Mouse (Mus musculus) urinary bladder, postnatal 4 days (tissue): ENCODE results near the gene Rpl13a.
"Not testable (repeated sequence)": the region's sequence is repeated elsewhere in the genome, so short reads cannot be mapped to it uniquely, and the experiment has no call there.

Experiments
- DNase-seq, 2 experiments: peaks; one replicate each; pipeline ENCODE4 v3.0.0; 2021 to 2022; ENCODE audit warnings: low spot score in 2 of 2

The Rpl13a gene

DNA sequence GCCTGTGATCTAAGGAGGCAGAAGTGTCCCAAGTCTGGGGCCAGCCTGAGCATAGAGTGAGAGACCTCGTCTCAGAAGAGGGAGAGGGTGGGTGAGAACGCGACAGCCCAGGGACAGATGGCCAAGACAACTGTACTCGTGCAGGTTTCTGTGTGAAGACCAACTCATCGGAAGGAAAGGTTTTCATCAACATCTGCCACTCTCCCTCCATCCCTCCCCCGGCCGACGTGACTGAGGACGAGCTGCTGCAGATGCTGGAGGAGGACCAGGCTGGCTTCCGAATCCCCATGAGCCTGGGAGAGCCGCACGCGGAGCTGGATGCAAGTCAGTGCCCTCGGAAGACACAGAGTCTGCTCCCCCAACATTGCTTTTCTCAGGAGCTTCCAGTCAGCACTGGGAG, 28.9 kb upstream of the Rpl13a start:
- no peak for DNase-seq

GRCm38 (mm10) chr7:45156206-45156605, 27.6 kb upstream of the Rpl13a start:
- no peak for DNase-seq

DNA sequence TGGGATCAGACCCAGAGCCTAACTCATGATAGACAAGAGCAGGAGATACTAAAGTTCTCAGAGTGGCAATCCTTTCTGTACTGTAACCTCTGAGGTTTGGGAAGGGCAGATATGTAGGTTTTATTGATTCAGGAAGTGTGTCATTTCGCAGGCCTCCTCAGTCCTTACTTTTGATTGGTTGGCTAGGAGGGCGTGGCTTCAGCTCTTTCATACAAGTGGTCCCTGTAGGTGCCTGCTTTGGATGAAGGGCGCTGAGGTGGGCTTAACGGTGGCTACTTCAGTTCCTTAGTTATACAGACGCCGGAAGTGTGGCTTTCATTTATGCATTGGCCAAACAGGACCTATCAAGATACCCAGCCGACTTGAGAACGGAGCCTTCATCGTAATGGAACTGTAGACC, 27.0 kb upstream of the Rpl13a start:
- DNase-seq, result no peak

- DNase-seq, result peak; percentile 57 to 74
These were observed 26.5 kb upstream of the Rpl13a start for GRCm38 (mm10) chr7:45154993-45155514.

DNA sequence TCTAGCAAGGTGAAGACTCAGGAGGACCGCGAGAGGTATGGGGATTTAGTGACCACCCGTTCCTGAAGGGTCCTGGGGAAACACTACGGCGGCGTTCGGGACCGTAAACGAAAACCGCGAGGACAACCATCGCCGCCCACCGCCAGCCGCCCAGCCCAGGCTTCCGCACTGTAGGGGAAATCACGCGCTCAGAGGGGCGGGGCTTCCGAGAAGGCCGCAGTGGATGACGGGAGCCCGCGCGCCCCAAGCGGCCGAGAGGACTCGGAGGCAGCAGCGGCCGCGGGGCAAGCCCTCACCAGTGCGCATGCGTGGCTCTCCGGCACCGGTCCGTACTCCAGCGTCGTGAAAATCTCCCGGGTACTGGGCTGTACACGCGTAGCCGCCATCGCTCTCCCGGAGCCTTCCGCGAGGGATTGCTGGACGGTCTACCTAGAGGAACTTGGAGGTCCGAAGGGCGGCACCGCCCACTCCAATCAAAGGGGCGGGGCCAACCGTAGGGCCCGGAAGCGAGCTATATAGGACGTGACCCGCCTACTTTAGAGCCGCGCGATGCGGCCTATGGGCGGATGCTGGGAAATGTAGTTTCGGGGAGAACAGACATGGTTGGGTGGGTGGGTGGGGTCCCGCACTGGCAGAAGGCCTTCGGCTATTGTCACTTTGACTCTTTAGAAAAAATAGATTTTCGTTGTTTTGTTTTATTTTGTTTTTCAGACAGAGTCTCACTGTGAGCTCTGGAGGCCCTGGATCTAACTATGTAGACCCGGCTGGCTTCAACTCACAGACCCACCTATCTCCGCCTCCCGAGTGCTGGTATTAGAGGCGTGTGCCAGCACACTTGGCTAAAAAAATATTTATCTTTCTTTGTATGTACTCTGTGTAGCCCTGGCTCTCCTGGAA, 25.8 kb upstream of the Rpl13a start, which contains the start of the genes Pih1d1 and Aldh16a1:
TSS of gene Pih1d1 (plus strand) at position 208 of the 897 bp plus-strand sequence.
TSS of gene Aldh16a1 (minus strand) at position 489 of the 897 bp plus-strand sequence.
- DNase-seq, result peak; percentile 96 to 97

DNA sequence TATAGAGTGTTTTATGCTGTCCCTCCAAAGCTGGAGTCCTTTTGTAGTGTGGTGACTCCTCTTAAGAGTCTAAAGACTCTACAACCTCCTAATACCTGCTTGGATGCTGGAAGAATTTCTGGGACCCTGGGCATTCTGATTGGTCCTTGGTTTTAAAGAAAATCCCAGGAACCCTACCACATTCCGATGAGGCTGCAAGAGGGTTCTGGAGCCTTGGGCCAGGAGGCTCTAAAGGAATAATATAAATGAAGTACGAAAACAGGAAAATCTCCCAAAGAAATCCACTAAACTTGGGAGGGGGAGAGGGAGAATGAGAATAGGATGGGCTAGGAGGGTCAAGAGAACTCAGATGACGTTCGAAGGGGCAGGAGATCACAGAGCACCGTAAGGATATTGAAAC, 25.0 kb upstream of the Rpl13a start:
- no peak for DNase-seq

- not testable (repeated sequence) for DNase-seq
These were observed 24.5 kb upstream of the Rpl13a start for GRCm38 (mm10) chr7:45153052-45153451.

DNA sequence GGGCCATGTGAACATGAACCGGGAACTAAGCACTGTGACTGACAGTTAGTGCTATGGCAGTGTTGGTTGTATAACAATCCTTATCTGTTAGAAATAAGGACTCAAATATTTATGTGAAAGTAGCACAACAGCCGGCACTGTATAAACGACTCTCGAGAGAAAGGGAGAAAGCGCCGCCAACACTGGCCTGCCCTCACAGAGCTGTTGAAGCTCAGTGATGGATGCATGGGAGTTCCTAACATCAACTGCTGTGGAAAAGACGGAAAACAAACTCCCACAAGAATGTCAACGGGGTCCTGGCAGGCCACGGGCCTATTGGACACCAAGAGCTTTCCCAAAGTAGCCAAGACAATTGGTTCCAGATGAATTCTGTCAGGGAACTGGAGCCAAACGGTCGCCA, 22.7 kb upstream of the Rpl13a start:
- DNase-seq, result no peak

- no peak for DNase-seq
These were observed 21.8 kb upstream of the Rpl13a start for GRCm38 (mm10) chr7:45150321-45150720.

DNA sequence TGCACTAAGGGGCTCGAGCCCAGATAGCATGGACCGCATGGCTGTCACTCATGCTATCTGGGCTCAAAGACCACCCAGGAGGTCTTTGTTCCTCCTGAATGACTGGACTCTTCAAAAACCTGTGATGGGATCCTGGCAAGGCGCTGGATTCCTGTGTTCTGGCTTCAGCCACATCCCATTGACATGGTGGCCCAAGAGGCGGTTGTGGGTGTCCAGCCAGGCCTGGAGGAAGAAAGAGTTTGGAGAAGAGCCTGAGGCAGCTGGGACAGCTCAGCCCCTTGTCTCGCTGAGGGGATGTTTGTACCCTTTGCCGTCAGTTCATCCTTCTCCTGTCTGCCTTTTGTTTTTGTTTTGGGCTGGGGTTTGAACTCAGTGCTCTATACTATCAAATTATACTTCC, 21.0 kb upstream of the Rpl13a start:
- no peak for DNase-seq

GRCm38 (mm10) chr7:45148534-45149098, 20.1 kb upstream of the Rpl13a start:
- DNase-seq, result no peak

GRCm38 (mm10) chr7:45147899-45148298, 19.3 kb upstream of the Rpl13a start:
- no peak for DNase-seq

GRCm38 (mm10) chr7:45147267-45147666, 18.7 kb upstream of the Rpl13a start:
- no peak for DNase-seq

GRCm38 (mm10) chr7:45145460-45145859, 16.9 kb upstream of the Rpl13a start:
- DNase-seq, result no peak

DNA sequence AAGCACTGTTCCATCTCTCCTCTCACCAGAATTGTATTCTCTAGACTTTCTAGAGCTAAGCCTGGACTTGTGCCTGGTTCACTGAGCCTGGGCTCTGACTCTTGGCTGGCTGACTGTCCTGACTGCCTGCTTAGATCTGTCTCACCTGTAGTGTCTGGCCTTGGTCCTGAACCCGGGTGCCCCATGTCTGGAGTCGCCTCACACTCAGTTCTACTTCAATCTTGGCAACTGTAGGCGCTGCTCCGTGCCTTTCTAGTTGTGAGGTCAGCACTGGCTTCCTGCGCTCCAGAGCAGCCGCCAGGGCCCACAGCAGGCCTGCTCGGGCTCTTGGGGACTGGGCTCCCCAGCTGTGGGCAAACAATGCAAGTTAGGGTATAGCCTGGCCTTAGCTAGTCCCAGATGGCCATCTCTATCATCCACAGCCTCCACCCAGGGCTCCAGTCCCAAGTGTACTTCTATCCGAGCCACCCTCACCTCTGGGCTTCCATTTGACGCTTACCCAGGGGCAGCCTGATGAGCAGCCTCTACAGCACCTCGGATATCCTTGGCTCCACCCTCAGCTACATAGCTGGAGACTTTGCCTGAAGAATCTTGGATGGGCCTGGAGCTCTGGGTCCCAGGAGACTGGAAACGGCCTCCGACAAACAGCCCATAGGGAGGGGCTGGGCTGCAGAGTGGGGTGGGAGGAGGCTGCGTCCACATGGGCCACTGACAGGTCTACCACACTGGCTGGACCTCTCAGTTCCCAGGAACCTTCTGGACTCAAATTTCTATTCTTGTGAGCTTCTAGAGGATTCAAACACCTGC, 16.0 kb upstream of the Rpl13a start:
- no peak for DNase-seq

GRCm38 (mm10) chr7:45141914-45142313, 13.4 kb upstream of the Rpl13a start:
- no peak for DNase-seq

DNA sequence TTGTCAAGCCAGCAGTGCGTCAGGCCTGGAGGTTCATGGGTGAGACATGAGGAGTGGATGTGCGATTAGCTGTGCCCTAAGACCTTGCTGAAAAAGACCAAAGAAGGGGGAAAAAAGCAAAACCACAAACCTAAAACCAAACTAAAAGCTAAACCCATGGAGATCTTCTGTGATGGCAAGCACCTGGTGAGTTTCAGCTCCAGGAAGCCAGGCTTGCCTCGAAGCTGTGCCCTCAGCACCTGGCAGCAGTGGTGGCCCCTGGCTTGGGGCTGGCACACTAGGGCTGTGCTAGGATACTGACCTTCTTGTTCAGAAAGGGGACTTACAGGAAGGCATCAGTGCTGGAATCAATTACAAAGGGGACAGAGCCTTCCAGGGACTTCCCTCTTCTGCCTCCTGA, 12.8 kb upstream of the Rpl13a start:
- no peak for DNase-seq

- no peak for DNase-seq
These were observed 11.6 kb upstream of the Rpl13a start for GRCm38 (mm10) chr7:45139904-45140723.

GRCm38 (mm10) chr7:45138403-45138802, 9.8 kb upstream of the Rpl13a start:
- no peak for DNase-seq

DNA sequence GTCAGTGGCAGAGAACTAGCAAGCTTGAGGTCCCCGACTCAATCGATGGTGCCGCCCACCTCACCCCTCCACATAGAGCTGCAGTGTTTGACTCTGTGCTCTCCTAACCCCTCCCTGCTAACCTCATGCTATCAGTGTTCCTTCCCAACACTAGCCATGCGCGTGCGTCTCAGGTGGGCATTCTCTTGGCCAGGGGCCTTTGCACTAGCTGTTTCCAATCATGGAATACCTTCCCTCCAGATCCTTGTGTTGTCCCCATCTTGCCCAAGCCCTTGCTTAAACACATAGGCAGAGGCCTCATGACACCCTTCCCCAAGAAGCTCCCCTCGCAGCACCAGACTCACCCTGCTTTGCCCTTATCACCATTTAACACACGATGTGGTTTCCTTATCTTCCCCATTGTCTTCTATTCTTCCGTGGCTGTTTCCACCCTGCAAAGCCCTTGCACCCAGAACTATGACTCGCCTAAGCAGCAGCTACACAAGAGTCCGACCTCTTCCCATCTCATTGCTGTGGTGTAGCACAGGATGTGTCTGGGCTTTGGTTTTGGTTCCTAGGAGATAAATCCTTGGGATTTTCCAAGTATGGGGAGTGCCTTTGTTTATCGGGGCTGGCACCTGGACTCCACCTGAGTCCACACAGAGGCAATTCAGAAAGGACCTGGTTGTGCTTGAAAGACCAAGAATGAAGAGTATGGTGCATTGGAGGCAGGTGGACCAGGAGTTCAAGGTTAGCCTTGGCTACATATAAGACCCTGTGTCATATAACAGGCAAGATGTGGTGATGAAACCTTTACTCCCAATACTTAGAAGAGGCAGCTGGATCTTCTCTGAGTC, 8.8 kb upstream of the Rpl13a start:
- no peak for DNase-seq
